Mouse (Mus musculus): ENCODE measurements at regions not wholly inside any gene's neighbourhood (a gene's known extent, or its start where the extent isn't known, plus 50 kb on each side); places are given as distances from the start of the nearest gene placed in this dataset.

GRCm38 (mm10) chr6:6454396-6454795, 124.1 kb downstream of the Sem1 start:
- TF ChIP-seq TAL1 (conservative IDR thresholded peaks at IDR 0.05; ENCODE audit: low read depth, low read length) = no peak
- TF ChIP-seq GATA2 (IDR thresholded peaks at IDR 0.05; ENCODE audit: borderline replicate concordance, low read depth, low read length) = no peak
- no peak for TF ChIP-seq CTCF (IDR thresholded peaks at IDR 0.05; ENCODE audit: low read depth, low read length)
- no peak for TF ChIP-seq POLR2AphosphoS5 (IDR thresholded peaks at IDR 0.05; ENCODE audit: insufficient replicate concordance, low read depth, low read length)
- TF ChIP-seq GATA1 (IDR thresholded peaks at IDR 0.05; ENCODE audit: borderline replicate concordance, low read length) = no peak
- H3K27me3 ChIP-seq (ENCODE audit: insufficient read depth, low read length) = peaks cover 5% of the 10 kb centered on the region; the same call in 1 of the 2 replicates
- no peak for DNase-seq (ENCODE audit: low spot score)
- ATAC-seq (ENCODE audit: extremely low read depth, insufficient number of reproducible peaks, low FRiP score, poor library complexity, severe bottlenecking) = no peak
- H3K4me1 ChIP-seq (ENCODE audit: insufficient read depth, low read depth, low read length) = no peaks in the 10 kb centered on the region
- H3K4me3 ChIP-seq (ENCODE audit: low read depth, low read length) = no peak overlapping the region
- H3K36me3 ChIP-seq (replicated peaks) = no peaks in the 10 kb centered on the region
- no peaks in the 10 kb centered on the region for H3K9me3 ChIP-seq (replicated peaks)

GRCm38 (mm10) chr6:6434855-6435254, 143.6 kb downstream of the Sem1 start:
- H3K4me1 ChIP-seq (ENCODE audit: insufficient read depth, low read depth, low read length) = no peaks in the 10 kb centered on the region
- TF ChIP-seq GATA1 (IDR thresholded peaks at IDR 0.05; ENCODE audit: borderline replicate concordance, low read length) (no peak), POLR2AphosphoS5 (IDR thresholded peaks at IDR 0.05; ENCODE audit: insufficient replicate concordance, low read depth, low read length) (no peak), CTCF (IDR thresholded peaks at IDR 0.05; ENCODE audit: low read depth, low read length) (no peak), TAL1 (conservative IDR thresholded peaks at IDR 0.05; ENCODE audit: low read depth, low read length) (no peak), GATA2 (IDR thresholded peaks at IDR 0.05; ENCODE audit: borderline replicate concordance, low read depth, low read length) (no peak)
- no peaks in the 10 kb centered on the region for H3K36me3 ChIP-seq (replicated peaks)
- DNase-seq (ENCODE audit: low spot score) (no peak), ATAC-seq (ENCODE audit: extremely low read depth, insufficient number of reproducible peaks, low FRiP score, poor library complexity, severe bottlenecking) (no peak)
- no peaks in the 10 kb centered on the region for H3K9me3 ChIP-seq (replicated peaks)
- H3K27me3 ChIP-seq (ENCODE audit: insufficient read depth, low read length) = no peaks in the 10 kb centered on the region
- no peak overlapping the region for H3K4me3 ChIP-seq (ENCODE audit: low read depth, low read length)

GRCm38 (mm10) chr6:6434261-6434802, 144.1 kb downstream of the Sem1 start:
- Histone ChIP-seq H3K36me3 (replicated peaks) (no peaks in the 10 kb centered on the region), H3K4me1 (ENCODE audit: insufficient read depth, low read depth, low read length) (no peaks in the 10 kb centered on the region), H3K9me3 (replicated peaks) (no peaks in the 10 kb centered on the region), H3K4me3 (ENCODE audit: low read depth, low read length) (no peak overlapping the region), H3K27me3 (ENCODE audit: insufficient read depth, low read length) (no peaks in the 10 kb centered on the region)
- DNase-seq (ENCODE audit: low spot score) = no peak
- no peak for TF ChIP-seq GATA2 (IDR thresholded peaks at IDR 0.05; ENCODE audit: borderline replicate concordance, low read depth, low read length)
- no peak for TF ChIP-seq CTCF (IDR thresholded peaks at IDR 0.05; ENCODE audit: low read depth, low read length)
- TF ChIP-seq TAL1 (conservative IDR thresholded peaks at IDR 0.05; ENCODE audit: low read depth, low read length) = no peak
- TF ChIP-seq POLR2AphosphoS5 (IDR thresholded peaks at IDR 0.05; ENCODE audit: insufficient replicate concordance, low read depth, low read length) = no peak
- TF ChIP-seq GATA1 (IDR thresholded peaks at IDR 0.05; ENCODE audit: borderline replicate concordance, low read length) = no peak
- no peak for ATAC-seq (ENCODE audit: extremely low read depth, insufficient number of reproducible peaks, low FRiP score, poor library complexity, severe bottlenecking)

- Histone ChIP-seq H3K4me3 (ENCODE audit: low read depth, low read length) (no peak overlapping the region), H3K27me3 (ENCODE audit: insufficient read depth, low read length) (no peaks in the 10 kb centered on the region), H3K36me3 (replicated peaks) (no peaks in the 10 kb centered on the region), H3K9me3 (replicated peaks) (no peaks in the 10 kb centered on the region), H3K4me1 (ENCODE audit: insufficient read depth, low read depth, low read length) (no peaks in the 10 kb centered on the region)
- DNase-seq (ENCODE audit: low spot score) = no peak
- no peak for ATAC-seq (ENCODE audit: extremely low read depth, insufficient number of reproducible peaks, low FRiP score, poor library complexity, severe bottlenecking)
- no peak for TF ChIP-seq GATA1 (IDR thresholded peaks at IDR 0.05; ENCODE audit: borderline replicate concordance, low read length)
- TF ChIP-seq GATA2 (IDR thresholded peaks at IDR 0.05; ENCODE audit: borderline replicate concordance, low read depth, low read length) = no peak
- no peak for TF ChIP-seq CTCF (IDR thresholded peaks at IDR 0.05; ENCODE audit: low read depth, low read length)
- no peak for TF ChIP-seq POLR2AphosphoS5 (IDR thresholded peaks at IDR 0.05; ENCODE audit: insufficient replicate concordance, low read depth, low read length)
Measured at GRCm38 (mm10) chr6:6433179-6433578, 145.3 kb downstream of the Sem1 start.

GRCm38 (mm10) chr6:6414654-6415610, 163.5 kb downstream of the Sem1 start:
- ATAC-seq (ENCODE audit: extremely low read depth, insufficient number of reproducible peaks, low FRiP score, poor library complexity, severe bottlenecking) (no peak), DNase-seq (ENCODE audit: low spot score) (no peak)
- no peak for TF ChIP-seq POLR2AphosphoS5 (IDR thresholded peaks at IDR 0.05; ENCODE audit: insufficient replicate concordance, low read depth, low read length)
- no peak for TF ChIP-seq CTCF (IDR thresholded peaks at IDR 0.05; ENCODE audit: low read depth, low read length)
- TF ChIP-seq GATA2 (IDR thresholded peaks at IDR 0.05; ENCODE audit: borderline replicate concordance, low read depth, low read length) = no peak
- TF ChIP-seq TAL1 (conservative IDR thresholded peaks at IDR 0.05; ENCODE audit: low read depth, low read length) = no peak
- TF ChIP-seq GATA1 (IDR thresholded peaks at IDR 0.05; ENCODE audit: borderline replicate concordance, low read length) = no peak
- H3K4me3 ChIP-seq (ENCODE audit: low read depth, low read length) = no peak overlapping the region
- no peaks in the 10 kb centered on the region for H3K4me1 ChIP-seq (ENCODE audit: insufficient read depth, low read depth, low read length)
- no peaks in the 10 kb centered on the region for H3K36me3 ChIP-seq (replicated peaks)
- no peaks in the 10 kb centered on the region for H3K9me3 ChIP-seq (replicated peaks)
- 0 out of 2 replicates have a peak, but pooled peaks cover 2% of the 10 kb centered on the region for H3K27me3 ChIP-seq (ENCODE audit: insufficient read depth, low read length)

- Histone ChIP-seq H3K36me3 (replicated peaks) (no peaks in the 10 kb centered on the region), H3K4me3 (ENCODE audit: low read depth, low read length) (no peak overlapping the region), H3K9me3 (replicated peaks) (no peaks in the 10 kb centered on the region), H3K27me3 (ENCODE audit: insufficient read depth, low read length) (no peaks in the 10 kb centered on the region), H3K4me1 (ENCODE audit: insufficient read depth, low read depth, low read length) (no peaks in the 10 kb centered on the region)
- ATAC-seq (ENCODE audit: extremely low read depth, insufficient number of reproducible peaks, low FRiP score, poor library complexity, severe bottlenecking) = no peak
- DNase-seq (ENCODE audit: low spot score) = no peak
- TF ChIP-seq CTCF (IDR thresholded peaks at IDR 0.05; ENCODE audit: low read depth, low read length) = no peak
- TF ChIP-seq GATA2 (IDR thresholded peaks at IDR 0.05; ENCODE audit: borderline replicate concordance, low read depth, low read length) = no peak
- TF ChIP-seq TAL1 (conservative IDR thresholded peaks at IDR 0.05; ENCODE audit: low read depth, low read length) = no peak
- no peak for TF ChIP-seq GATA1 (IDR thresholded peaks at IDR 0.05; ENCODE audit: borderline replicate concordance, low read length)
Measured at GRCm38 (mm10) chr6:6397997-6398396, 180.5 kb downstream of the Sem1 start.
